Mouse (Mus musculus) CD4-positive, CD25-positive, alpha-beta regulatory T cell, adult 4 months (primary cell): ENCODE results near the gene Msl2. TPM values are rescaled to one million over a fixed set of nuclear protein-coding genes. Genes with fewer than 3 reads are reported as not detected.

Experiments
- polyA plus RNA-seq, 2 experiments: library from polyadenylated mRNA; unstranded; fragments of 100-300 nt; shearing (Covaris generic); gene quantifications; one replicate each; pipeline ENCODE4 v1.2.1; 2017

Gene Msl2
- polyA plus RNA-seq, 2 experiments from 2014 or later = 8.2 to 12.9 TPM

Other genes starting within 250 kb of the Msl2 start
- gene Pccb, start 39.2 kb upstream of the Msl2 start, polyA plus RNA-seq = 10 to 100 TPM in 1 of 2 experiments, 1 to 10 TPM in 1; 9.7 to 12.9 TPM
- gene Ppp2r3a, start 177.7 kb downstream of the Msl2 start, polyA plus RNA-seq = 1 to 10 TPM; 1.7 to 2.4 TPM